Mouse (Mus musculus) small intestine, adult 2 months (tissue): ENCODE measurements around the gene Cyb5r1. TPM values are rescaled to one million over a fixed set of nuclear protein-coding genes. Genes with fewer than 3 reads are reported as not detected.

Source experiments
- H3K27ac ChIP-seq: fragments of 200-500 bp; 2 replicates; pipeline ENCODE4 v1.5.1; 2012; ENCODE audit warnings: low read depth, low read length, control low read depth, inconsistent platforms; ENCODE audit not compliant: insufficient read depth
- H3K27me3 ChIP-seq: fragments of 200-500 bp; 2 replicates; pipeline ENCODE4 v1.6.1; 2012; ENCODE audit warnings: mild to moderate bottlenecking, moderate library complexity, low read length, inconsistent platforms; ENCODE audit not compliant: control insufficient read depth, insufficient read depth
- H3K36me3 ChIP-seq: fragments of 200-500 bp; 2 replicates; pipeline ENCODE4 v1.6.1; 2012; ENCODE audit warnings: mild to moderate bottlenecking, low read length, control low read depth, inconsistent platforms; ENCODE audit not compliant: control insufficient read depth, insufficient read depth
- H3K4me1 ChIP-seq: fragments of 200-500 bp; 2 replicates; pipeline ENCODE4 v1.6.1; 2012; ENCODE audit warnings: low read length, inconsistent platforms, mixed read lengths; ENCODE audit not compliant: control insufficient read depth, insufficient read depth, insufficient read length
- H3K4me3 ChIP-seq: fragments of 200-500 bp; 2 replicates; pipeline ENCODE4 v1.5.1; 2012; ENCODE audit warnings: low read depth, mild to moderate bottlenecking, control low read depth, inconsistent platforms, low read length, moderate library complexity
- CTCF ChIP-seq: fragments of 200-500 bp; IDR thresholded peaks from 2 replicates; pipeline ENCODE4 v1.5.1; 2012; ENCODE audit warnings: low read depth, mild to moderate bottlenecking, control low read depth, inconsistent platforms, low read length, moderate library complexity, mixed read lengths; ENCODE audit not compliant: insufficient replicate concordance, insufficient read length; ENCODE audit errors: extremely low read depth
- POLR2A ChIP-seq: fragments of 200-500 bp; IDR thresholded peaks from 2 replicates; pipeline ENCODE4 v1.6.1; 2012; ENCODE audit warnings: low read depth, mild to moderate bottlenecking, control low read depth, inconsistent platforms, low read length, moderate library complexity
- WGBS: fragments of 180-500 bp; shearing (Covaris S2); methylation state at CpG from one replicate; pipeline ENCODE4 v1.1.7; 2018; 5-methylcytosine and 5-hydroxymethylcytosine counted together
- polyA plus RNA-seq: library from polyadenylated mRNA; depleted of rRNA; stranded (reverse); fragments of >200 nt; gene quantifications from 2 replicates; pipeline ENCODE4 v1.2.3, GENCODE M21; 2012

The Cyb5r1 gene
- polyA plus RNA-seq, 1 experiment: 17.8 TPM

GRCm38 (mm10) chr1:134385666-134386065 is 19.7 kb upstream of the Cyb5r1 start, which contains the start of gene 4933406M09Rik:
Gene 4933406M09Rik, plus strand, starts transcription at chr1:134385940.
- TF ChIP-seq POLR2A (no peak), CTCF (no peak)
- Histone ChIP-seq H3K4me1 (peaks cover 6% of the 10 kb centered on the region; the same call in 1 of the 2 replicates), H3K4me3 (no peak within 1 kb of the TSS), H3K27ac (no peak within 1 kb of the TSS), H3K36me3 (no peaks in the 10 kb centered on the region), H3K27me3 (no peaks in the 10 kb centered on the region; the same call in none of the 2 replicates)
- 100% methylated on average over 1 of the region's 1 CpGs for WGBS

- WGBS: 60% methylated on average over 5 of the region's 5 CpGs
- no peak for TF ChIP-seq POLR2A
- Histone ChIP-seq H3K27ac (no peak overlapping the region), H3K4me1 (no peaks in the 10 kb centered on the region), H3K4me3 (no peak overlapping the region), H3K27me3 (no peaks in the 10 kb centered on the region; the same call in 1 of the 2 replicates), H3K36me3 (no peaks in the 10 kb centered on the region)
These were observed 11.5 kb upstream of the Cyb5r1 start for GRCm38 (mm10) chr1:134393827-134394226.

- 88% methylated on average over 12 of the region's 12 CpGs for WGBS
- H3K27ac ChIP-seq: no peak overlapping the region
- H3K27me3 ChIP-seq: no peaks in the 10 kb centered on the region
- TF ChIP-seq CTCF (no peak), POLR2A (no peak)
- H3K4me1 ChIP-seq: no peaks in the 10 kb centered on the region
- no peaks in the 10 kb centered on the region for H3K36me3 ChIP-seq
- H3K4me3 ChIP-seq: no peak overlapping the region
These were observed 7.1 kb upstream of the Cyb5r1 start for GRCm38 (mm10) chr1:134398210-134398609.

GRCm38 (mm10) chr1:134399735-134400134 is 5.6 kb upstream of the Cyb5r1 start:
- Histone ChIP-seq H3K4me3 (no peak overlapping the region), H3K27me3 (no peaks in the 10 kb centered on the region), H3K27ac (no peak overlapping the region), H3K36me3 (no peaks in the 10 kb centered on the region), H3K4me1 (no peaks in the 10 kb centered on the region)
- TF ChIP-seq POLR2A (no peak), CTCF (peak; percentile 16; the same call in 1 of the 2 replicates)
- 63% methylated on average over 5 of the region's 5 CpGs for WGBS

- TF ChIP-seq POLR2A (no peak), CTCF (no peak)
- 22% methylated on average over 8 of the region's 8 CpGs for WGBS
- no peak overlapping the region for H3K27ac ChIP-seq
- peaks cover 4% of the 10 kb centered on the region; the same call in 1 of the 2 replicates for H3K36me3 ChIP-seq
- H3K27me3 ChIP-seq: no peaks in the 10 kb centered on the region
- H3K4me1 ChIP-seq: peaks cover 3% of the 10 kb centered on the region; the same call in 1 of the 2 replicates
- peak overlapping the region; percentile 87 for H3K4me3 ChIP-seq
These were observed 1.0 kb downstream of the Cyb5r1 start for GRCm38 (mm10) chr1:134406414-134406771.

GRCm38 (mm10) chr1:134408080-134408479 is 2.7 kb downstream of the Cyb5r1 start:
- peaks cover 3% of the 10 kb centered on the region; the same call in 1 of the 2 replicates for H3K4me1 ChIP-seq
- no peak overlapping the region for H3K27ac ChIP-seq
- 87% methylated on average over 8 of the region's 8 CpGs for WGBS
- no peak for TF ChIP-seq POLR2A
- TF ChIP-seq CTCF: no peak
- peaks cover 4% of the 10 kb centered on the region; the same call in 1 of the 2 replicates for H3K36me3 ChIP-seq
- no peaks in the 10 kb centered on the region for H3K27me3 ChIP-seq
- no peak overlapping the region for H3K4me3 ChIP-seq

- H3K27ac ChIP-seq: no peak overlapping the region
- no peaks in the 10 kb centered on the region for H3K27me3 ChIP-seq
- H3K4me1 ChIP-seq: no peaks in the 10 kb centered on the region
- peaks cover 4% of the 10 kb centered on the region; the same call in 1 of the 2 replicates for H3K36me3 ChIP-seq
- 93% methylated on average over 9 of the region's 9 CpGs for WGBS
- TF ChIP-seq POLR2A (no peak), CTCF (no peak)
- no peak overlapping the region for H3K4me3 ChIP-seq
These were observed 6.6 kb downstream of the Cyb5r1 start for GRCm38 (mm10) chr1:134411706-134412629.
